Mouse (Mus musculus): ENCODE results near the gene Oxa1l. TPM values are rescaled to one million over a fixed set of nuclear protein-coding genes. Genes with fewer than 3 reads are reported as not detected.

The Oxa1l gene
- polyA plus RNA-seq, 1 experiment, result 153 TPM

DNA sequence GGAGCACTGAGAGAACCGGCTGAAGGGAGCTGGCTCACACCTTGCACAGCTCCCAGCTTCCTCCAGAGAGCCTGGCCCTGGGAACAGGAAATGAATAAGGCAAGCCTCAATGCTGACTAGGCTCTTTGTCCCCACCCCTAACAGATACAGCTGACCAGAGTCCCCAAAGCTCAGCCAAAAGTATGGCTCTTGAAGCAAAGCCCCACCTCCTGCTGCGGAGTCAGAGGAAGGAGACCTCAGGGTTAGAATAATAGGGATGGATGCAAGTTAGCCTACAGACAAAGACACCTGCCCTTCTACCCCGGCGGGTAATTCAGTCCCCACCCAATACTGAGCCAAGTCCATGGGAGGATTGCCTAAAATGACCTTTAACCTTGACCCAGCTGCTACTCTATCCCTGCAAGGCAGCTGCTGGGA is 22.7 kb downstream of the Oxa1l start:
- peaks cover 44% of the 10 kb centered on the region for H3K4me1 ChIP-seq (ENCODE audit: control insufficient read depth, insufficient read depth, low read length)
- no peak for TF ChIP-seq POLR2A (IDR thresholded peaks at IDR 0.05; ENCODE audit: low read depth, low read length)
- TF ChIP-seq CTCF (conservative IDR thresholded peaks at IDR 0.05; ENCODE audit: insufficient read depth, insufficient read length, low read depth, low read length), result no peak
- DNase-seq, result peak; percentile 81

DNA sequence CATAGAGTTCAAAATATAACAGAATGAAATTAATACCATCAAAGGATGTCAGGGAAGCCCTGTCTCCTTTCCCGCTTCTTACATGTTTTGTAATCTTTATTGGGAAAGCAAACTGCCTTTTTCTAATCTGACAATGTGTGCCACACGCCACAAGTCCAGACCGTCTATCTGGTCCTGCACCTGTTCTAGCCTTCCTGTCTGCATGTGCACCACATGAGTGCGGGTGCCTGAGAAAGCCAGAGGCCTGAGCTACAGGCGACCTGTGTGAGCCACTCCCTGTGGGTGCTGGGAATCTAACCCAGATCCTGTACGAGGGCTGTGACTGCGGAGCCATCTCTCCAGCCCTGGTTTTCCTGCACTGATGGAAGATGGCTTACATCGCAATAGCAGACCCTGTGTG is 23.8 kb downstream of the Oxa1l start:
- 86% methylated on average over 8 of the region's 8 CpGs for WGBS
- no peak for DNase-seq
- Histone ChIP-seq H3K4me1 (ENCODE audit: control insufficient read depth, insufficient read depth, low read length) (peaks cover 48% of the 10 kb centered on the region), H3K27ac (ENCODE audit: insufficient read depth, low read depth, low read length) (peak overlapping the region; percentile 55), H3K4me3 (ENCODE audit: insufficient read depth, low read depth, low read length) (no peak overlapping the region), H3K36me3 (ENCODE audit: control insufficient read depth, insufficient read depth, low read length) (no peaks in the 10 kb centered on the region), H3K27me3 (replicated peaks; ENCODE audit: control insufficient read depth, insufficient read depth, low read length) (no peaks in the 10 kb centered on the region)
- no peak for TF ChIP-seq CTCF (conservative IDR thresholded peaks at IDR 0.05; ENCODE audit: insufficient read depth, insufficient read length, low read depth, low read length)
- no peak for TF ChIP-seq POLR2A (IDR thresholded peaks at IDR 0.05; ENCODE audit: low read depth, low read length)

More for the DNA sequence above, 22.7 kb downstream of the Oxa1l start:
- Histone ChIP-seq H3K36me3 (ENCODE audit: control insufficient read depth, insufficient read depth, low read length) (no peaks in the 10 kb centered on the region), H3K4me3 (ENCODE audit: insufficient read depth, low read depth, low read length) (no peak overlapping the region), H3K27ac (ENCODE audit: insufficient read depth, low read depth, low read length) (peak overlapping the region; percentile 48), H3K27me3 (replicated peaks; ENCODE audit: control insufficient read depth, insufficient read depth, low read length) (no peaks in the 10 kb centered on the region)
- WGBS, result 22% methylated on average over 4 of the region's 4 CpGs

DNA sequence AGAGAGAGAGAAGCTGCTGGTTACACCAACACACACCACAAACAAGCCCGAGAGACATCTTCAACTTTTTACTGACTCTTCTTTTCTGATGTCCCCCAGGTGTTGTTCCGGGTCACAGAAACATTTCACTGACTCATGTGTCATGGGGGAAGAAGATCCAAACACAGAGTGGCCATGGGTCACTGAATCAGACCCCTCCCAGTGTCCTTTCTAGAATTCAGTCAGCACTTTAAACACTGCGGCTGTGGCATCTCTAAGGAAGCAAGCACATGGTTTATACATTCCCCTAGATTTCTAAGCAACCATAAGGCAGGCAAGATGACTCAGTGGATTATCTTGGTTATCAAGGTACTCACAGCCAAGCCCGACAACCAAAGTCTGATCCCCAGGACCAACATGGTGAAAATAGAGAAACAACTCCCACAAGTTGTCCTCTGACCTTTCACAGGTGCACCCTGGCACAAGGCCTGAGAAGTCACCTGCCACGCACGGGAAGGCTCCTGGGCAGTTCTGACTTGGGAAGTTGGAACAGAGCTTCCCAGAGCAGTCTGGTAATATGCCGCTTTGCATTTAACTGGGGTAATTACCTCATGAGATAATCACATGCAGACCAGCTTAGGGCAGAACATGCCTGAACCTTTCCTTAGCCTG is 25.5 kb downstream of the Oxa1l start:
- TF ChIP-seq POLR2A (IDR thresholded peaks at IDR 0.05; ENCODE audit: low read depth, low read length) (no peak), CTCF (conservative IDR thresholded peaks at IDR 0.05; ENCODE audit: insufficient read depth, insufficient read length, low read depth, low read length) (no peak)
- H3K4me3 ChIP-seq (ENCODE audit: insufficient read depth, low read depth, low read length), result no peak overlapping the region
- DNase-seq, result peak; percentile 87
- H3K36me3 ChIP-seq (ENCODE audit: control insufficient read depth, insufficient read depth, low read length), result no peaks in the 10 kb centered on the region
- H3K27me3 ChIP-seq (replicated peaks; ENCODE audit: control insufficient read depth, insufficient read depth, low read length), result no peaks in the 10 kb centered on the region
- WGBS, result 56% methylated on average over 7 of the region's 7 CpGs
- peaks cover 48% of the 10 kb centered on the region for H3K4me1 ChIP-seq (ENCODE audit: control insufficient read depth, insufficient read depth, low read length)
- H3K27ac ChIP-seq (ENCODE audit: insufficient read depth, low read depth, low read length), result peak overlapping the region; percentile 76

GRCm38 (mm10) chr14:54387546-54387945 is 26.9 kb downstream of the Oxa1l start:
- TF ChIP-seq POLR2A (IDR thresholded peaks at IDR 0.05; ENCODE audit: low read depth, low read length), result no peak
- no peak for TF ChIP-seq CTCF (conservative IDR thresholded peaks at IDR 0.05; ENCODE audit: insufficient read depth, insufficient read length, low read depth, low read length)
- H3K27ac ChIP-seq (ENCODE audit: insufficient read depth, low read depth, low read length), result peak overlapping the region; percentile 67
- 36% methylated on average over 6 of the region's 6 CpGs for WGBS

GRCm38 (mm10) chr14:54390843-54391242 is 30.2 kb downstream of the Oxa1l start:
- H3K4me3 ChIP-seq (ENCODE audit: insufficient read depth, low read depth, low read length), result no peak overlapping the region
- no peaks in the 10 kb centered on the region; the same call in 1 of the 2 replicates for H3K36me3 ChIP-seq (ENCODE audit: control insufficient read depth, insufficient read depth, low read length)
- DNase-seq, result no peak
- TF ChIP-seq CTCF (conservative IDR thresholded peaks at IDR 0.05; ENCODE audit: insufficient read depth, insufficient read length, low read depth, low read length), result no peak
- TF ChIP-seq POLR2A (IDR thresholded peaks at IDR 0.05; ENCODE audit: low read depth, low read length), result no peak
- WGBS, result 57% methylated on average over 6 of the region's 6 CpGs
- H3K27me3 ChIP-seq (replicated peaks; ENCODE audit: control insufficient read depth, insufficient read depth, low read length), result no peaks in the 10 kb centered on the region
- peaks cover 30% of the 10 kb centered on the region for H3K4me1 ChIP-seq (ENCODE audit: control insufficient read depth, insufficient read depth, low read length)
- H3K27ac ChIP-seq (ENCODE audit: insufficient read depth, low read depth, low read length), result no peak overlapping the region; the same call in 1 of the 2 replicates

More at GRCm38 (mm10) chr14:54387546-54387945, 26.9 kb downstream of the Oxa1l start:
- Histone ChIP-seq H3K4me3 (ENCODE audit: insufficient read depth, low read depth, low read length) (no peak overlapping the region), H3K4me1 (ENCODE audit: control insufficient read depth, insufficient read depth, low read length) (peaks cover 35% of the 10 kb centered on the region), H3K36me3 (ENCODE audit: control insufficient read depth, insufficient read depth, low read length) (no peaks in the 10 kb centered on the region), H3K27me3 (replicated peaks; ENCODE audit: control insufficient read depth, insufficient read depth, low read length) (no peaks in the 10 kb centered on the region)
- peak; percentile 95 for DNase-seq

- no peak for TF ChIP-seq POLR2A (IDR thresholded peaks at IDR 0.05; ENCODE audit: low read depth, low read length)
- TF ChIP-seq CTCF (conservative IDR thresholded peaks at IDR 0.05; ENCODE audit: insufficient read depth, insufficient read length, low read depth, low read length), result no peak
- 35% methylated on average over 3 of the region's 3 CpGs for WGBS
- Histone ChIP-seq H3K4me1 (ENCODE audit: control insufficient read depth, insufficient read depth, low read length) (peaks cover 33% of the 10 kb centered on the region; the same call in 1 of the 2 replicates), H3K4me3 (ENCODE audit: insufficient read depth, low read depth, low read length) (no peak overlapping the region), H3K27me3 (replicated peaks; ENCODE audit: control insufficient read depth, insufficient read depth, low read length) (no peaks in the 10 kb centered on the region), H3K36me3 (ENCODE audit: control insufficient read depth, insufficient read depth, low read length) (no peaks in the 10 kb centered on the region; the same call in 1 of the 2 replicates), H3K27ac (ENCODE audit: insufficient read depth, low read depth, low read length) (peak overlapping the region; percentile 71)
- DNase-seq, result no peak
Measured at GRCm38 (mm10) chr14:54393794-54394193, 33.2 kb downstream of the Oxa1l start.

- H3K36me3 ChIP-seq (ENCODE audit: control insufficient read depth, insufficient read depth, low read length), result no peaks in the 10 kb centered on the region; the same call in 1 of the 2 replicates
- DNase-seq, result peak; percentile 81
- no peak for TF ChIP-seq POLR2A (IDR thresholded peaks at IDR 0.05; ENCODE audit: low read depth, low read length)
- TF ChIP-seq CTCF (conservative IDR thresholded peaks at IDR 0.05; ENCODE audit: insufficient read depth, insufficient read length, low read depth, low read length), result no peak
- peak overlapping the region; percentile 42 for H3K27ac ChIP-seq (ENCODE audit: insufficient read depth, low read depth, low read length)
- no peak overlapping the region for H3K4me3 ChIP-seq (ENCODE audit: insufficient read depth, low read depth, low read length)
- no peaks in the 10 kb centered on the region for H3K27me3 ChIP-seq (replicated peaks; ENCODE audit: control insufficient read depth, insufficient read depth, low read length)
- peaks cover 32% of the 10 kb centered on the region; the same call in 1 of the 2 replicates for H3K4me1 ChIP-seq (ENCODE audit: control insufficient read depth, insufficient read depth, low read length)
Measured at GRCm38 (mm10) chr14:54394309-54394708, 33.7 kb downstream of the Oxa1l start.

Measured in kidney, adult 2 months (tissue).